Mouse (Mus musculus): ENCODE data around the gene Slc36a1.
A peak's percentile ranks its signal among the peaks of the same experiment; 100 is the strongest.

The Slc36a1 gene

GRCm38 (mm10) chr11:55204159-55204596 is at the start of gene Slc36a1:
Gene Slc36a1, plus strand, starts transcription at chr11:55204350.
- DNase-seq (ENCODE audit: low read depth, low spot score): peak; percentile 95

GRCm38 (mm10) chr11:55154398-55155069 is 49.6 kb upstream of the Slc36a1 start:
- no peak for DNase-seq (ENCODE audit: low read depth, low spot score)

- DNase-seq (ENCODE audit: low read depth, low spot score): peak; percentile 42
These were observed 49.1 kb upstream of the Slc36a1 start for GRCm38 (mm10) chr11:55155070-55155421.

GRCm38 (mm10) chr11:55158785-55159359 is 45.3 kb upstream of the Slc36a1 start:
- peak; percentile 67 for DNase-seq (ENCODE audit: low read depth, low spot score)

- DNase-seq (ENCODE audit: low read depth, low spot score): no peak
These were observed 41.5 kb upstream of the Slc36a1 start for GRCm38 (mm10) chr11:55162670-55163069.

- no peak for DNase-seq (ENCODE audit: low read depth, low spot score)
These were observed 39.4 kb upstream of the Slc36a1 start for GRCm38 (mm10) chr11:55164723-55165122.

GRCm38 (mm10) chr11:55165748-55166147 is 38.4 kb upstream of the Slc36a1 start:
- no peak for DNase-seq (ENCODE audit: low read depth, low spot score)

- DNase-seq (ENCODE audit: low read depth, low spot score): no peak
These were observed 35.6 kb upstream of the Slc36a1 start for GRCm38 (mm10) chr11:55168504-55168903.

GRCm38 (mm10) chr11:55168914-55169313 is 35.2 kb upstream of the Slc36a1 start:
- DNase-seq (ENCODE audit: low read depth, low spot score): no peak

GRCm38 (mm10) chr11:55170501-55170900 is 33.6 kb upstream of the Slc36a1 start:
- DNase-seq (ENCODE audit: low read depth, low spot score): no peak

GRCm38 (mm10) chr11:55178830-55179229 is 25.3 kb upstream of the Slc36a1 start:
- no peak for DNase-seq (ENCODE audit: low read depth, low spot score)

GRCm38 (mm10) chr11:55179856-55180255 is 24.3 kb upstream of the Slc36a1 start:
- DNase-seq (ENCODE audit: low read depth, low spot score): no peak

GRCm38 (mm10) chr11:55183124-55183523 is 21.0 kb upstream of the Slc36a1 start:
- no peak for DNase-seq (ENCODE audit: low read depth, low spot score)

GRCm38 (mm10) chr11:55184246-55184645 is 19.9 kb upstream of the Slc36a1 start:
- DNase-seq (ENCODE audit: low read depth, low spot score): no peak

GRCm38 (mm10) chr11:55184733-55185291 is 19.3 kb upstream of the Slc36a1 start, which contains the start of gene Slc36a2:
Gene Slc36a2, minus strand, starts transcription at chr11:55185077.
- DNase-seq (ENCODE audit: low read depth, low spot score): no peak

GRCm38 (mm10) chr11:55187292-55187691 is 16.9 kb upstream of the Slc36a1 start:
- peak; percentile 15 for DNase-seq (ENCODE audit: low read depth, low spot score)

GRCm38 (mm10) chr11:55187777-55188176 is 16.4 kb upstream of the Slc36a1 start:
- no peak for DNase-seq (ENCODE audit: low read depth, low spot score)

GRCm38 (mm10) chr11:55190216-55190615 is 13.9 kb upstream of the Slc36a1 start:
- DNase-seq (ENCODE audit: low read depth, low spot score): no peak

GRCm38 (mm10) chr11:55197086-55197485 is 7.1 kb upstream of the Slc36a1 start:
- no peak for DNase-seq (ENCODE audit: low read depth, low spot score)

GRCm38 (mm10) chr11:55197740-55198510 is 6.2 kb upstream of the Slc36a1 start:
- DNase-seq (ENCODE audit: low read depth, low spot score): no peak

- DNase-seq (ENCODE audit: low read depth, low spot score): no peak
These were observed 452 bp downstream of the Slc36a1 start for GRCm38 (mm10) chr11:55204602-55205001.

GRCm38 (mm10) chr11:55208001-55208690 is 4.0 kb downstream of the Slc36a1 start:
- peak; percentile 23 for DNase-seq (ENCODE audit: low read depth, low spot score)
